Mouse (Mus musculus): ENCODE data around the gene Pdcl3. TPM values are rescaled to one million over a fixed set of nuclear protein-coding genes. Genes with fewer than 3 reads are reported as not detected.
A peak's percentile ranks its signal among the peaks of the same experiment; 100 is the strongest.

Gene Pdcl3
- polyA plus RNA-seq, 1 experiment from 2014 or later, result 148 TPM

DNA sequence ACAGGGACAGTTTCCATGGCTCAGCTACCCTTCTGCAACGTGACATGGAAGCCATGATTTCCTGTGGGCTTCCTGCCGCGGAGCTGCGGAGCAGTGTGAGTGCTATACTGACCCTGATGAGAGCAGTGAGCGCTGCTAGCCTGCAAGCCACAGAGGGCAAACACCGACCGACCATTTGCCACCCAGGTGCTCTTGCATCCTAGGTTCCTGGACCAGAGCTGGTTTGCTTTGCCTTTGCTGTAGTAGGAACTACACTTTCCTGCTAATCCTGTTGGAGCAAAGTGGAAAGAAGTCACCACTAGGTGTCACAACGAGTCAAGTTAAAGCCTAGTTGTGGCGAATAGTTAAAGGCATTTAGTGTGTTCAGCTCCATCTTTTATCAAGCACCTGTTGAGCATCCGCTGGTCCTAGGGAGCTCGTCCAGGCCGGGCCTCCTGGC is 25.2 kb downstream of the Pdcl3 start:
- ATAC-seq (ENCODE audit: insufficient number of reproducible peaks, low FRiP score, low TSS enrichment, low read depth), result peak; percentile 39; the same call in 1 of the 2 replicates
- DNase-seq (ENCODE audit: low spot score), result peak; percentile 76

GRCm38 (mm10) chr1:39012576-39012975 is 27.2 kb downstream of the Pdcl3 start:
- WGBS, result 92% methylated on average over 13 of the region's 13 CpGs
- Histone ChIP-seq H3K9me3 (ENCODE audit: control insufficient read depth, low read length) (no peaks in the 10 kb centered on the region), H3K4me2 (ENCODE audit: low read depth, severe bottlenecking) (no peak overlapping the region), H3K9ac (ENCODE audit: low read length) (no peak overlapping the region), H3K4me1 (ENCODE audit: control insufficient read depth, insufficient read depth, low read length) (no peaks in the 10 kb centered on the region), H3K4me3 (ENCODE audit: low read depth, low read length) (no peak overlapping the region), H3K36me3 (ENCODE audit: control insufficient read depth, insufficient read depth, low read length) (no peaks in the 10 kb centered on the region), H3K27me3 (ENCODE audit: control insufficient read depth, insufficient read depth, low read length) (no peaks in the 10 kb centered on the region), H3K27ac (replicated peaks; ENCODE audit: low read depth, low read length) (no peak overlapping the region)
- no peak for ATAC-seq (ENCODE audit: insufficient number of reproducible peaks, low FRiP score, low TSS enrichment, low read depth)
- no peak for DNase-seq (ENCODE audit: low spot score)

More for the DNA sequence above, 25.2 kb downstream of the Pdcl3 start:
- no peak overlapping the region for H3K4me3 ChIP-seq (ENCODE audit: low read depth, low read length)
- H3K9me3 ChIP-seq (ENCODE audit: control insufficient read depth, low read length), result no peaks in the 10 kb centered on the region
- H3K27me3 ChIP-seq (ENCODE audit: control insufficient read depth, insufficient read depth, low read length), result no peaks in the 10 kb centered on the region
- H3K9ac ChIP-seq (ENCODE audit: low read length), result no peak overlapping the region
- H3K4me1 ChIP-seq (ENCODE audit: control insufficient read depth, insufficient read depth, low read length), result no peaks in the 10 kb centered on the region
- no peaks in the 10 kb centered on the region for H3K36me3 ChIP-seq (ENCODE audit: control insufficient read depth, insufficient read depth, low read length)
- no peak overlapping the region for H3K27ac ChIP-seq (replicated peaks; ENCODE audit: low read depth, low read length)
- no peak overlapping the region for H3K4me2 ChIP-seq (ENCODE audit: low read depth, severe bottlenecking)
- 19% methylated on average over 12 of the region's 12 CpGs for WGBS

GRCm38 (mm10) chr1:39013843-39014242 is 28.4 kb downstream of the Pdcl3 start:
- no peak overlapping the region for H3K4me2 ChIP-seq (ENCODE audit: low read depth, severe bottlenecking)
- no peaks in the 10 kb centered on the region for H3K36me3 ChIP-seq (ENCODE audit: control insufficient read depth, insufficient read depth, low read length)
- H3K9me3 ChIP-seq (ENCODE audit: control insufficient read depth, low read length), result no peaks in the 10 kb centered on the region
- H3K4me3 ChIP-seq (ENCODE audit: low read depth, low read length), result no peak overlapping the region
- H3K4me1 ChIP-seq (ENCODE audit: control insufficient read depth, insufficient read depth, low read length), result no peaks in the 10 kb centered on the region
- WGBS, result 90% methylated on average over 6 of the region's 6 CpGs
- no peaks in the 10 kb centered on the region for H3K27me3 ChIP-seq (ENCODE audit: control insufficient read depth, insufficient read depth, low read length)
- DNase-seq (ENCODE audit: low spot score), result no peak
- H3K27ac ChIP-seq (replicated peaks; ENCODE audit: low read depth, low read length), result no peak overlapping the region
- no peak for ATAC-seq (ENCODE audit: insufficient number of reproducible peaks, low FRiP score, low TSS enrichment, low read depth)
- H3K9ac ChIP-seq (ENCODE audit: low read length), result no peak overlapping the region

DNA sequence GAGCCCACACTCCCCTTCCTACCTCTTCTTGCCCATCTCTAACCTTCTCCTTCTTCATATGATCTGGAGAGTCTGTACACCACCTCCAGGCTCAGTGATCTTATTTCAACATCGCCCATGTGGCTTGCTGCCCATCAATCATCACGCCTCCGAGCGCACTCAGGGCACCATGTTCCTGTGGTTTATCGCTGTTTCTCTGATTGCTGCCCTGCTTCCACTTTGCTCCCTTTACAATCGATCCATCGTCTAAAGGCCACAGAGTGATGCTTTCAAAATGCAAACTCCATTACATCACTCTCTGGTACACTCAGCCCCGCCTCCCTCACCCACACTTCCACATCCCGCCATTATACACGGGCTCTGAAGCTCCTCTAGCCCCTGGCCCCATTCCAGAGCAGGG is 30.1 kb downstream of the Pdcl3 start:
- WGBS, result 86% methylated on average over 10 of the region's 10 CpGs
- DNase-seq (ENCODE audit: low spot score) (no peak), ATAC-seq (ENCODE audit: insufficient number of reproducible peaks, low FRiP score, low TSS enrichment, low read depth) (no peak)
- H3K27me3 ChIP-seq (ENCODE audit: control insufficient read depth, insufficient read depth, low read length), result no peaks in the 10 kb centered on the region
- H3K27ac ChIP-seq (replicated peaks; ENCODE audit: low read depth, low read length), result no peak overlapping the region
- H3K9me3 ChIP-seq (ENCODE audit: control insufficient read depth, low read length), result no peaks in the 10 kb centered on the region
- H3K4me3 ChIP-seq (ENCODE audit: low read depth, low read length), result no peak overlapping the region
- no peaks in the 10 kb centered on the region for H3K36me3 ChIP-seq (ENCODE audit: control insufficient read depth, insufficient read depth, low read length)
- no peak overlapping the region for H3K9ac ChIP-seq (ENCODE audit: low read length)
- no peaks in the 10 kb centered on the region for H3K4me1 ChIP-seq (ENCODE audit: control insufficient read depth, insufficient read depth, low read length)
- H3K4me2 ChIP-seq (ENCODE audit: low read depth, severe bottlenecking), result no peak overlapping the region

- Histone ChIP-seq H3K27me3 (ENCODE audit: control insufficient read depth, insufficient read depth, low read length) (no peaks in the 10 kb centered on the region), H3K9ac (ENCODE audit: low read length) (no peak overlapping the region), H3K27ac (replicated peaks; ENCODE audit: low read depth, low read length) (no peak overlapping the region), H3K4me2 (ENCODE audit: low read depth, severe bottlenecking) (no peak overlapping the region), H3K4me3 (ENCODE audit: low read depth, low read length) (no peak overlapping the region), H3K4me1 (ENCODE audit: control insufficient read depth, insufficient read depth, low read length) (no peaks in the 10 kb centered on the region), H3K36me3 (ENCODE audit: control insufficient read depth, insufficient read depth, low read length) (no peaks in the 10 kb centered on the region), H3K9me3 (ENCODE audit: control insufficient read depth, low read length) (no peaks in the 10 kb centered on the region)
- no peak for ATAC-seq (ENCODE audit: insufficient number of reproducible peaks, low FRiP score, low TSS enrichment, low read depth)
- DNase-seq (ENCODE audit: low spot score), result no peak
- WGBS, result 85% methylated on average over 4 of the region's 4 CpGs
Observed at GRCm38 (mm10) chr1:39017871-39018270, 32.5 kb downstream of the Pdcl3 start.

GRCm38 (mm10) chr1:39025142-39025541 is 39.7 kb downstream of the Pdcl3 start:
- H3K4me3 ChIP-seq (ENCODE audit: low read depth, low read length), result no peak overlapping the region
- DNase-seq (ENCODE audit: low spot score), result no peak
- 55% methylated on average over 7 of the region's 7 CpGs for WGBS
- no peaks in the 10 kb centered on the region for H3K36me3 ChIP-seq (ENCODE audit: control insufficient read depth, insufficient read depth, low read length)
- H3K9ac ChIP-seq (ENCODE audit: low read length), result no peak overlapping the region
- no peaks in the 10 kb centered on the region for H3K4me1 ChIP-seq (ENCODE audit: control insufficient read depth, insufficient read depth, low read length)
- H3K27me3 ChIP-seq (ENCODE audit: control insufficient read depth, insufficient read depth, low read length), result 0 out of 2 replicates have a peak, but pooled peaks cover 2% of the 10 kb centered on the region
- H3K4me2 ChIP-seq (ENCODE audit: low read depth, severe bottlenecking), result no peak overlapping the region
- H3K9me3 ChIP-seq (ENCODE audit: control insufficient read depth, low read length), result no peaks in the 10 kb centered on the region
- no peak for ATAC-seq (ENCODE audit: insufficient number of reproducible peaks, low FRiP score, low TSS enrichment, low read depth)
- no peak overlapping the region for H3K27ac ChIP-seq (replicated peaks; ENCODE audit: low read depth, low read length)

GRCm38 (mm10) chr1:39025840-39026239 is 40.4 kb downstream of the Pdcl3 start:
- no peaks in the 10 kb centered on the region for H3K9me3 ChIP-seq (ENCODE audit: control insufficient read depth, low read length)
- no peaks in the 10 kb centered on the region for H3K4me1 ChIP-seq (ENCODE audit: control insufficient read depth, insufficient read depth, low read length)
- no peak for ATAC-seq (ENCODE audit: insufficient number of reproducible peaks, low FRiP score, low TSS enrichment, low read depth)
- H3K27ac ChIP-seq (replicated peaks; ENCODE audit: low read depth, low read length), result no peak overlapping the region
- no peaks in the 10 kb centered on the region for H3K36me3 ChIP-seq (ENCODE audit: control insufficient read depth, insufficient read depth, low read length)
- WGBS, result 80% methylated on average over 1 of the region's 1 CpGs
- DNase-seq (ENCODE audit: low spot score), result no peak
- H3K9ac ChIP-seq (ENCODE audit: low read length), result no peak overlapping the region
- H3K4me2 ChIP-seq (ENCODE audit: low read depth, severe bottlenecking), result no peak overlapping the region
- H3K4me3 ChIP-seq (ENCODE audit: low read depth, low read length), result no peak overlapping the region
- 0 out of 2 replicates have a peak, but pooled peaks cover 2% of the 10 kb centered on the region for H3K27me3 ChIP-seq (ENCODE audit: control insufficient read depth, insufficient read depth, low read length)

GRCm38 (mm10) chr1:39029176-39029575 is 43.8 kb downstream of the Pdcl3 start:
- no peak for DNase-seq (ENCODE audit: low spot score)

DNA sequence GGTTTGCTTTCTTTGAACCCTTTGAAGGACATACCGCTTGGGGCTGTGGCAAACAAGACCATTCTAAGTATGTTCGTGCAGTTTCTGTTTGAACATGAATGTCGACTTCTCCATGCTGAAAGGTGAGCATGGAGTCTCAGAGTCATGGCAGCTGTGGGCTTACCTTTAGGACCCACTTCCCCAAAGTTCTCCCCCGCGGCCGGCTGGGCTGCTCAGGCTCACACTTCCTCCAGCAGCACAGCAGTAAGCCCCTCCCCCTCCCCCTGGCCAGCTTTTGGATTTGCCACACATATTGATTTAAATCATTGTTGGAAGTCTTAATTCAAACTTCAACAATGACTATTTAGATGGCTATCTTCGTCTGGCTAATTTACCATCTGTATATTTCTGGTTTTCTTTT is 44.7 kb downstream of the Pdcl3 start:
- DNase-seq (ENCODE audit: low spot score) (peak; percentile 47), ATAC-seq (ENCODE audit: insufficient number of reproducible peaks, low FRiP score, low TSS enrichment, low read depth) (no peak)
- Histone ChIP-seq H3K36me3 (ENCODE audit: control insufficient read depth, insufficient read depth, low read length) (no peaks in the 10 kb centered on the region), H3K4me1 (ENCODE audit: control insufficient read depth, insufficient read depth, low read length) (no peaks in the 10 kb centered on the region), H3K9ac (ENCODE audit: low read length) (no peak overlapping the region), H3K27me3 (ENCODE audit: control insufficient read depth, insufficient read depth, low read length) (0 out of 2 replicates have a peak, but pooled peaks cover 2% of the 10 kb centered on the region), H3K4me3 (ENCODE audit: low read depth, low read length) (peak overlapping the region; percentile 6; the same call in 1 of the 2 replicates), H3K4me2 (ENCODE audit: low read depth, severe bottlenecking) (peak overlapping the region; percentile 36), H3K9me3 (ENCODE audit: control insufficient read depth, low read length) (no peaks in the 10 kb centered on the region), H3K27ac (replicated peaks; ENCODE audit: low read depth, low read length) (no peak overlapping the region)
- 12% methylated on average over 7 of the region's 7 CpGs for WGBS

More at GRCm38 (mm10) chr1:39029176-39029575, 43.8 kb downstream of the Pdcl3 start:
- Histone ChIP-seq H3K4me1 (ENCODE audit: control insufficient read depth, insufficient read depth, low read length) (no peaks in the 10 kb centered on the region), H3K4me2 (ENCODE audit: low read depth, severe bottlenecking) (no peak overlapping the region), H3K27me3 (ENCODE audit: control insufficient read depth, insufficient read depth, low read length) (0 out of 2 replicates have a peak, but pooled peaks cover 2% of the 10 kb centered on the region), H3K27ac (replicated peaks; ENCODE audit: low read depth, low read length) (no peak overlapping the region), H3K9ac (ENCODE audit: low read length) (no peak overlapping the region), H3K36me3 (ENCODE audit: control insufficient read depth, insufficient read depth, low read length) (no peaks in the 10 kb centered on the region), H3K4me3 (ENCODE audit: low read depth, low read length) (no peak overlapping the region), H3K9me3 (ENCODE audit: control insufficient read depth, low read length) (no peaks in the 10 kb centered on the region)
- 89% methylated on average over 7 of the region's 7 CpGs for WGBS
- no peak for ATAC-seq (ENCODE audit: insufficient number of reproducible peaks, low FRiP score, low TSS enrichment, low read depth)
